Mouse (Mus musculus): ENCODE results near the gene Stard13. TPM values are rescaled to one million over a fixed set of nuclear protein-coding genes. Genes with fewer than 3 reads are reported as not detected.
A peak's percentile ranks its signal among the peaks of the same experiment; 100 is the strongest.

Gene Stard13
- polyA plus RNA-seq (2012; rRNA removed), result 1.4 TPM in 2 replicates

- no peak for TF ChIP-seq POLR2A (IDR thresholded peaks at IDR 0.05; ENCODE audit: low read depth, low read length)
- no peak for TF ChIP-seq CTCF (IDR thresholded peaks at IDR 0.05; ENCODE audit: extremely low read depth, insufficient read depth, insufficient read length, insufficient replicate concordance)
- peak within 1 kb of the TSS; percentile 1; the same call in 1 of the 2 replicates for H3K4me3 ChIP-seq (ENCODE audit: extremely low read depth, insufficient read depth, insufficient read length)
- no peaks in the 10 kb centered on the region for H3K4me1 ChIP-seq (ENCODE audit: control insufficient read depth, insufficient read depth, insufficient read length)
- H3K36me3 ChIP-seq (ENCODE audit: control insufficient read depth, insufficient read depth, low read length), result no peaks in the 10 kb centered on the region
- H3K27me3 ChIP-seq (ENCODE audit: control insufficient read depth, insufficient read depth, low read length), result peaks cover 8% of the 10 kb centered on the region
- H3K27ac ChIP-seq (ENCODE audit: insufficient read depth, low read length), result no peak within 1 kb of the TSS
- no peak for DNase-seq (ENCODE audit: low read depth in 1 of 2, low spot score in 2 of 2)
- 3% methylated on average over 49 of the region's 49 CpGs for WGBS
Measured at GRCm38 (mm10) chr5:151233400-151234031, at the start of gene Stard13. Gene Stard13 (minus strand): TSS chr5:151233836.

GRCm38 (mm10) chr5:151279531-151279930, 45.9 kb upstream of the Stard13 start:
- DNase-seq (ENCODE audit: low read depth in 1 of 2, low spot score in 2 of 2), result no peak
- Histone ChIP-seq H3K27ac (ENCODE audit: insufficient read depth, low read length) (no peak overlapping the region), H3K27me3 (ENCODE audit: control insufficient read depth, insufficient read depth, low read length) (no peaks in the 10 kb centered on the region), H3K4me1 (ENCODE audit: control insufficient read depth, insufficient read depth, insufficient read length) (no peaks in the 10 kb centered on the region), H3K36me3 (ENCODE audit: control insufficient read depth, insufficient read depth, low read length) (no peaks in the 10 kb centered on the region), H3K4me3 (ENCODE audit: extremely low read depth, insufficient read depth, insufficient read length) (no peak overlapping the region)
- TF ChIP-seq POLR2A (IDR thresholded peaks at IDR 0.05; ENCODE audit: low read depth, low read length), result no peak
- TF ChIP-seq CTCF (IDR thresholded peaks at IDR 0.05; ENCODE audit: extremely low read depth, insufficient read depth, insufficient read length, insufficient replicate concordance), result no peak
- WGBS, result 85% methylated on average over 7 of the region's 7 CpGs

GRCm38 (mm10) chr5:151277927-151278326, 44.3 kb upstream of the Stard13 start:
- no peak for DNase-seq (ENCODE audit: low read depth in 1 of 2, low spot score in 2 of 2)
- Histone ChIP-seq H3K27me3 (ENCODE audit: control insufficient read depth, insufficient read depth, low read length) (no peaks in the 10 kb centered on the region), H3K4me3 (ENCODE audit: extremely low read depth, insufficient read depth, insufficient read length) (no peak overlapping the region), H3K27ac (ENCODE audit: insufficient read depth, low read length) (no peak overlapping the region), H3K36me3 (ENCODE audit: control insufficient read depth, insufficient read depth, low read length) (no peaks in the 10 kb centered on the region), H3K4me1 (ENCODE audit: control insufficient read depth, insufficient read depth, insufficient read length) (no peaks in the 10 kb centered on the region)
- 90% methylated on average over 6 of the region's 6 CpGs for WGBS
- TF ChIP-seq CTCF (IDR thresholded peaks at IDR 0.05; ENCODE audit: extremely low read depth, insufficient read depth, insufficient read length, insufficient replicate concordance) (no peak), POLR2A (IDR thresholded peaks at IDR 0.05; ENCODE audit: low read depth, low read length) (no peak)

- DNase-seq (ENCODE audit: low read depth in 1 of 2, low spot score in 2 of 2), result no peak
- no peaks in the 10 kb centered on the region for H3K4me1 ChIP-seq (ENCODE audit: control insufficient read depth, insufficient read depth, insufficient read length)
- H3K27me3 ChIP-seq (ENCODE audit: control insufficient read depth, insufficient read depth, low read length), result no peaks in the 10 kb centered on the region
- WGBS, result 89% methylated on average over 2 of the region's 2 CpGs
- H3K27ac ChIP-seq (ENCODE audit: insufficient read depth, low read length), result no peak overlapping the region
- no peak for TF ChIP-seq CTCF (IDR thresholded peaks at IDR 0.05; ENCODE audit: extremely low read depth, insufficient read depth, insufficient read length, insufficient replicate concordance)
- no peak overlapping the region for H3K4me3 ChIP-seq (ENCODE audit: extremely low read depth, insufficient read depth, insufficient read length)
- H3K36me3 ChIP-seq (ENCODE audit: control insufficient read depth, insufficient read depth, low read length), result no peaks in the 10 kb centered on the region
Measured at GRCm38 (mm10) chr5:151275986-151276385, 42.4 kb upstream of the Stard13 start.

GRCm38 (mm10) chr5:151274265-151274664, 40.6 kb upstream of the Stard13 start:
- no peaks in the 10 kb centered on the region for H3K27me3 ChIP-seq (ENCODE audit: control insufficient read depth, insufficient read depth, low read length)
- no peaks in the 10 kb centered on the region for H3K4me1 ChIP-seq (ENCODE audit: control insufficient read depth, insufficient read depth, insufficient read length)
- 78% methylated on average over 6 of the region's 6 CpGs for WGBS
- H3K36me3 ChIP-seq (ENCODE audit: control insufficient read depth, insufficient read depth, low read length), result no peaks in the 10 kb centered on the region
- no peak overlapping the region for H3K27ac ChIP-seq (ENCODE audit: insufficient read depth, low read length)
- DNase-seq (ENCODE audit: low read depth in 1 of 2, low spot score in 2 of 2), result no peak
- TF ChIP-seq CTCF (IDR thresholded peaks at IDR 0.05; ENCODE audit: extremely low read depth, insufficient read depth, insufficient read length, insufficient replicate concordance) (no peak), POLR2A (IDR thresholded peaks at IDR 0.05; ENCODE audit: low read depth, low read length) (no peak)
- H3K4me3 ChIP-seq (ENCODE audit: extremely low read depth, insufficient read depth, insufficient read length), result no peak overlapping the region

- no peaks in the 10 kb centered on the region for H3K4me1 ChIP-seq (ENCODE audit: control insufficient read depth, insufficient read depth, insufficient read length)
- no peak overlapping the region for H3K4me3 ChIP-seq (ENCODE audit: extremely low read depth, insufficient read depth, insufficient read length)
- no peaks in the 10 kb centered on the region for H3K36me3 ChIP-seq (ENCODE audit: control insufficient read depth, insufficient read depth, low read length)
- WGBS, result 89% methylated on average over 5 of the region's 5 CpGs
- no peak for TF ChIP-seq POLR2A (IDR thresholded peaks at IDR 0.05; ENCODE audit: low read depth, low read length)
- no peak for TF ChIP-seq CTCF (IDR thresholded peaks at IDR 0.05; ENCODE audit: extremely low read depth, insufficient read depth, insufficient read length, insufficient replicate concordance)
- no peak for DNase-seq (ENCODE audit: low read depth in 1 of 2, low spot score in 2 of 2)
- H3K27ac ChIP-seq (ENCODE audit: insufficient read depth, low read length), result no peak overlapping the region
- no peaks in the 10 kb centered on the region for H3K27me3 ChIP-seq (ENCODE audit: control insufficient read depth, insufficient read depth, low read length)
Measured at GRCm38 (mm10) chr5:151270815-151271214, 37.2 kb upstream of the Stard13 start.

- 89% methylated on average over 14 of the region's 14 CpGs for whole genome bisulfite sequencing
- Histone ChIP-seq H3K36me3 (ENCODE audit: control insufficient read depth, insufficient read depth, low read length) (no peaks in the 10 kb centered on the region), H3K4me1 (ENCODE audit: control insufficient read depth, insufficient read depth, insufficient read length) (no peaks in the 10 kb centered on the region), H3K27me3 (ENCODE audit: control insufficient read depth, insufficient read depth, low read length) (no peaks in the 10 kb centered on the region), H3K4me3 (ENCODE audit: extremely low read depth, insufficient read depth, insufficient read length) (no peak overlapping the region), H3K27ac (ENCODE audit: insufficient read depth, low read length) (no peak overlapping the region)
- no peak for DNase-seq (ENCODE audit: low read depth in 1 of 2, low spot score in 2 of 2)
- TF ChIP-seq POLR2A (IDR thresholded peaks at IDR 0.05; ENCODE audit: low read depth, low read length), result no peak
- TF ChIP-seq CTCF (IDR thresholded peaks at IDR 0.05; ENCODE audit: extremely low read depth, insufficient read depth, insufficient read length, insufficient replicate concordance), result no peak
Measured at GRCm38 (mm10) chr5:151266896-151267634, 33.4 kb upstream of the Stard13 start.
